Mouse (Mus musculus) thymus, postnatal 25 days (tissue): Measurements from ENCODE around the gene Gm10334.
"Not testable (repeated sequence)": the region's sequence is repeated elsewhere in the genome, so short reads cannot be mapped to it uniquely, and the experiment has no call there.

ENCODE experiments used
- DNase-seq: peaks from one replicate; pipeline ENCODE4 v3.0.0; 2022

Gm10334 gene

DNA sequence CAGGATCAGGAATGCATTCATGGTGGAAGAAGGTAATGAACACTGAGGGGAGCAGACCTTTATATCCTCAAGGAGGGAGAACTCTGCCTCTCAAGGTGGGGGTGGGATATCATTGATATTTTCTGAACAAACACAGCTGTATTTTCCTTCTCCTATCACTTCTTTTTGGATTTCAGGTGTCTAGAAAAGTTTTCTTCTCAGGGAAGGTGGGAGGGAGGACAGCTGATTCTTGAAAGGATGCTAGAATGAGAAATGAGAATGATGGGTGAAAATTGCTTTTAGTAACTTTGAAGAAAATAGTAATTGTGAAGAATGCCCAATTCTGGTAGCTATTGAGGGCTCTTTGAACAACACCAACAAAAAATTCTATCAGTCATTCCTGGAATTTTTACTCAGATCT lies at the start of gene Gm10334:
Gene Gm10334 (minus strand): TSS at position 101 of the 400 bp plus-strand sequence.
- not testable (repeated sequence) for DNase-seq

DNA sequence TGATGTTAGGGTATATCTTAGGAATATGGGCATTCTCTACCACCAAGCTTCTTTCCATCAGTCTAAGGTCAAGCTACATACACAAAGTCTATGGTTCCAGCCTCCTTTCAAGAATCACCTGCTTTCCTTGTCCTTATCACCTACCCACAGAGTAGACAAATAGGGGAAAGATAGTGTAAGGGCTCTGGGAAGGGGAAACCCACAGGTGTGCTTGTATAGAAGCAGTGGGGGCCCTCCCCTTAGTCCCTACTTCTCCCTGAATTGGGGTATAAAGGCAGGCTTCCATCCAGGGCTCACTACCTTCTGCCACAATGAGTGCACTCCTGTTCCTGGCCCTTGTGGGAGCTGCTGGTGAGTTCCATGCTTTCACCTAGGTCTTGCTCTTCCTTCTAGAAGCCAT lies 12.7 kb upstream of the Gm10334 start, which contains the start of gene Prss1:
Gene Prss1 (plus strand): TSS at position 301 of the 400 bp plus-strand sequence.
- not testable (repeated sequence) for DNase-seq

DNA sequence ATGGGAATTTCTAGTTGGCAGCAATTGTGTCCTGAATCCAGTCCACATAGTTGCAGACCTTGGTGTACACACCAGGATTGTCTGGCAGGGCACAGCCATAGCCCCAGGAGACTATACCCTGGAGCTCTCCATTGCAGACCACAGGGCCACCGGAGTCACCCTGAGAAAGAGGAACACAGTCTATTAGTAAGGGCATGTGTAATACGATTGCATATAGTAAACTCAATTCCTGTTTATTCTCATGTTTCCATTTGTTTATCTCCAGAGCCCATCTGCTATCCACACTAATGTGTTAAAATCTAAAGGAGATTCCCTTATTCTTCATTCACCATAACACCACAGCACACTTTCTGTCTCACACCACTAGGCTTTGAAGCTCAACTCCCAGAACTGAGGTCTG lies 3.7 kb downstream of the Gm10334 start:
- not testable (repeated sequence) for DNase-seq
